Mouse (Mus musculus): Measurements from ENCODE around the gene Ergic3.

Ergic3 gene

DNA sequence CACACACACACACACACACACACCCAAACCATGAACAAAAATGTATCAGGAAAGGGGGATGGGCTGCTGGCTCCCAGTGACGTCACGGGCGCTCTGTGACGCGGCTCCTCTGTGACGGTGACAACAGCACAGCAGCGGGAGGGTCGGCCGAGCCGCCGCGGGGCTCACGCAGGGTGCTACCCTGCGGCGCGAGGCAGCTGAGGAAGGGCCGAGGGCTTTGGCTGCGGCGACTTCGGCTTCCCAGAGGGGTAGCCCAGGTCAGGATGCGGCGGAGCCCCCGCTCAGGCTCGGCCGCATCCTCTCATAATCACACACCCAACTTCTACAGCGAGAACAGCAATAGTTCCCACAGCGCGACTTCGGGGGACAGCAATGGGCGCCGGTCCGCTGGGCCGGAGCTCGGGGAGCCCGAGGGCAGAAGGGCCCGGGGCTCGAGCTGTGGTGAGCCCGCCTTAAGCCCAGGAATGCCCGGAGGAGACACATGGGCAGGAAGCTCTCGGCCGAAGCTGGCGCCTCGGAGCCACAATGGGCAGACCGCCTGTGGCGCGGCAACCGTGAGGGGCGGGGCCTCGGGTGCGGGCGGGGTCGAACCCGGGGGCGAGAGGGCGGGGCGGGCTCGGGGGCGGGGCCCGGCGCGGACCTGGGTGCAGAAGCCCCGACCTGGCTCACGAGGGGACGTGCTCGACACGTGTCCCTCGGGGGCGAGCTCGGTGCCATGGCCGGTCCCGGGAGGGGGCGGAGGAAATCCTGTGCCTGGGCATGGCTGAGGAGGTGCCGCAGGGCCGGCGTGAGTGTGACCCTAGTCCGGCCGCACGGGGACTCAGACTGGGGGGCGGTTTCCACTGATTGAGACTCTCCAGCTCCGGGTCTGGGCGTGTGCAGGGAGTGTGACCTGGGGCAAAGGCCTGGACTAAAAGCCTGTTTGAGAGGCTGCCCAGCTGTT, 57.5 kb downstream of the Ergic3 start, which contains the start of gene Spag4:
Gene Spag4 (plus strand): TSS at position 77 of the 943 bp plus-strand sequence.
- DNase-seq (ENCODE audit: low read depth, low spot score): peak; percentile 90

DNA sequence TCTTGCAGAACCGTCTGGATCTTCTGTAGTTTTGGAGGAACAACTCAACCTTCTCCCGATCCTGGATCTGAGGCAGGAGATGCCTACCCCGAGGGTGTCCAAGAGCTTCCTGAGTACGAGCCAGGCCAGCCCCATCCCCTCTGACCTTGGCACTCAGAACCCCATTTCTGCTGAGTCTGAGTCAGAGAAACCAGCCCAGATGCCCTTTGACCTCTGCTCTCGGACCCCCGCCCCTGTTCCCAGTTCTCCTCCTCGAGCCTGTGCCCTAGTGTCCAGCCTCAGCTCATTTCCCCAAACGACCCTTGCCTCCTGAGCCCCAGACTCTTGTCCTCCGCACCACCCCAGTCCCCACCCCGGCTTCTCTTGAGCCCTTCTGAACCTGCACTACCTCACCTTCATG, 58.3 kb downstream of the Ergic3 start:
- DNase-seq (ENCODE audit: low read depth, low spot score): no peak

Data from ZHBTc4 (cell line).